Mouse (Mus musculus): ENCODE data around the gene Cdc37l1. TPM values are rescaled to one million over a fixed set of nuclear protein-coding genes. Genes with fewer than 3 reads are reported as not detected.
A peak's percentile ranks its signal among the peaks of the same experiment; 100 is the strongest.

Cdc37l1 gene
- polyA plus RNA-seq, 1 experiment from 2014 or later = 55.7 TPM

GRCm38 (mm10) chr19:29045956-29046650 lies 56.0 kb downstream of the Cdc37l1 start:
- 51% methylated on average over 15 of the region's 15 CpGs for WGBS
- Histone ChIP-seq H3K4me2 (ENCODE audit: low read depth, low read length, severe bottlenecking) (peak overlapping the region; percentile 75), H3K27ac (ENCODE audit: low read depth, low read length) (no peak overlapping the region), H3K4me1 (replicated peaks; ENCODE audit: control insufficient read depth, insufficient read depth, low read length) (peaks cover 16% of the 10 kb centered on the region; the same call in 1 of the 2 replicates), H3K4me3 (ENCODE audit: low read depth, low read length) (peak overlapping the region; percentile 79), H3K36me3 (ENCODE audit: control insufficient read depth, insufficient read depth, low read length) (no peaks in the 10 kb centered on the region), H3K9ac (ENCODE audit: low read length) (peak overlapping the region; percentile 37; the same call in 1 of the 2 replicates), H3K9me3 (ENCODE audit: control insufficient read depth, low read length) (no peaks in the 10 kb centered on the region), H3K27me3 (ENCODE audit: control insufficient read depth, insufficient read depth, low read length) (no peaks in the 10 kb centered on the region)
- ATAC-seq (replicated peaks; ENCODE audit: low FRiP score) (no peak), DNase-seq (ENCODE audit: low spot score) (no peak)

GRCm38 (mm10) chr19:29046961-29047333 lies 56.8 kb downstream of the Cdc37l1 start:
- Histone ChIP-seq H3K27ac (ENCODE audit: low read depth, low read length) (peak overlapping the region; percentile 76; the same call in 1 of the 2 replicates), H3K9ac (ENCODE audit: low read length) (peak overlapping the region; percentile 95), H3K9me3 (ENCODE audit: control insufficient read depth, low read length) (no peaks in the 10 kb centered on the region), H3K4me3 (ENCODE audit: low read depth, low read length) (peak overlapping the region; percentile 79), H3K27me3 (ENCODE audit: control insufficient read depth, insufficient read depth, low read length) (no peaks in the 10 kb centered on the region), H3K36me3 (ENCODE audit: control insufficient read depth, insufficient read depth, low read length) (no peaks in the 10 kb centered on the region), H3K4me1 (replicated peaks; ENCODE audit: control insufficient read depth, insufficient read depth, low read length) (peaks cover 16% of the 10 kb centered on the region; the same call in 1 of the 2 replicates), H3K4me2 (ENCODE audit: low read depth, low read length, severe bottlenecking) (peak overlapping the region; percentile 75)
- DNase-seq (ENCODE audit: low spot score) (no peak), ATAC-seq (replicated peaks; ENCODE audit: low FRiP score) (no peak)
- WGBS = 27% methylated on average over 4 of the region's 4 CpGs

GRCm38 (mm10) chr19:29047334-29048170 lies 57.4 kb downstream of the Cdc37l1 start, which contains the start of gene Ak3:
Gene Ak3 (minus strand): TSS chr19:29047961.
- H3K4me3 ChIP-seq (ENCODE audit: low read depth, low read length) = peak within 1 kb of the TSS; percentile 79
- H3K9ac ChIP-seq (ENCODE audit: low read length) = peak within 1 kb of the TSS; percentile 95
- ATAC-seq (replicated peaks; ENCODE audit: low FRiP score) (peak; percentile 89), DNase-seq (ENCODE audit: low spot score) (peak; percentile 85)
- no peaks in the 10 kb centered on the region for H3K27me3 ChIP-seq (ENCODE audit: control insufficient read depth, insufficient read depth, low read length)
- WGBS = 1% methylated on average over 68 of the region's 68 CpGs
- H3K27ac ChIP-seq (ENCODE audit: low read depth, low read length) = peak within 1 kb of the TSS; percentile 76
- H3K36me3 ChIP-seq (ENCODE audit: control insufficient read depth, insufficient read depth, low read length) = no peaks in the 10 kb centered on the region
- H3K9me3 ChIP-seq (ENCODE audit: control insufficient read depth, low read length) = no peaks in the 10 kb centered on the region
- H3K4me1 ChIP-seq (replicated peaks; ENCODE audit: control insufficient read depth, insufficient read depth, low read length) = peaks cover 16% of the 10 kb centered on the region; the same call in 1 of the 2 replicates
- H3K4me2 ChIP-seq (ENCODE audit: low read depth, low read length, severe bottlenecking) = peak within 1 kb of the TSS; percentile 75

- Histone ChIP-seq H3K27me3 (ENCODE audit: control insufficient read depth, insufficient read depth, low read length) (no peaks in the 10 kb centered on the region), H3K27ac (ENCODE audit: low read depth, low read length) (no peak overlapping the region), H3K4me1 (replicated peaks; ENCODE audit: control insufficient read depth, insufficient read depth, low read length) (peaks cover 10% of the 10 kb centered on the region; the same call in 1 of the 2 replicates), H3K4me3 (ENCODE audit: low read depth, low read length) (no peak overlapping the region), H3K9ac (ENCODE audit: low read length) (no peak overlapping the region), H3K9me3 (ENCODE audit: control insufficient read depth, low read length) (no peaks in the 10 kb centered on the region), H3K4me2 (ENCODE audit: low read depth, low read length, severe bottlenecking) (no peak overlapping the region), H3K36me3 (ENCODE audit: control insufficient read depth, insufficient read depth, low read length) (no peaks in the 10 kb centered on the region)
- 84% methylated on average over 12 of the region's 12 CpGs for WGBS
- no peak for DNase-seq (ENCODE audit: low spot score)
- no peak for ATAC-seq (replicated peaks; ENCODE audit: low FRiP score)
These were observed 59.4 kb downstream of the Cdc37l1 start for GRCm38 (mm10) chr19:29049401-29050075.

GRCm38 (mm10) chr19:29050186-29050980 lies 60.2 kb downstream of the Cdc37l1 start:
- Histone ChIP-seq H3K27ac (ENCODE audit: low read depth, low read length) (no peak overlapping the region), H3K27me3 (ENCODE audit: control insufficient read depth, insufficient read depth, low read length) (no peaks in the 10 kb centered on the region), H3K36me3 (ENCODE audit: control insufficient read depth, insufficient read depth, low read length) (no peaks in the 10 kb centered on the region), H3K4me1 (replicated peaks; ENCODE audit: control insufficient read depth, insufficient read depth, low read length) (peaks cover 10% of the 10 kb centered on the region; the same call in 1 of the 2 replicates), H3K4me2 (ENCODE audit: low read depth, low read length, severe bottlenecking) (no peak overlapping the region), H3K9ac (ENCODE audit: low read length) (no peak overlapping the region), H3K4me3 (ENCODE audit: low read depth, low read length) (no peak overlapping the region), H3K9me3 (ENCODE audit: control insufficient read depth, low read length) (no peaks in the 10 kb centered on the region)
- DNase-seq (ENCODE audit: low spot score) (no peak), ATAC-seq (replicated peaks; ENCODE audit: low FRiP score) (no peak)
- WGBS = 76% methylated on average over 9 of the region's 9 CpGs

GRCm38 (mm10) chr19:29052786-29053185 lies 62.6 kb downstream of the Cdc37l1 start:
- no peaks in the 10 kb centered on the region for H3K27me3 ChIP-seq (ENCODE audit: control insufficient read depth, insufficient read depth, low read length)
- no peaks in the 10 kb centered on the region for H3K9me3 ChIP-seq (ENCODE audit: control insufficient read depth, low read length)
- 88% methylated on average over 12 of the region's 12 CpGs for WGBS
- no peaks in the 10 kb centered on the region for H3K36me3 ChIP-seq (ENCODE audit: control insufficient read depth, insufficient read depth, low read length)
- H3K27ac ChIP-seq (ENCODE audit: low read depth, low read length) = no peak overlapping the region
- 0 out of 2 replicates have a peak, but pooled peaks cover 3% of the 10 kb centered on the region for H3K4me1 ChIP-seq (replicated peaks; ENCODE audit: control insufficient read depth, insufficient read depth, low read length)
- H3K4me3 ChIP-seq (ENCODE audit: low read depth, low read length) = no peak overlapping the region
- DNase-seq (ENCODE audit: low spot score) (no peak), ATAC-seq (replicated peaks; ENCODE audit: low FRiP score) (no peak)
- no peak overlapping the region for H3K4me2 ChIP-seq (ENCODE audit: low read depth, low read length, severe bottlenecking)
- H3K9ac ChIP-seq (ENCODE audit: low read length) = no peak overlapping the region

GRCm38 (mm10) chr19:29054594-29054993 lies 64.4 kb downstream of the Cdc37l1 start:
- no peak for ATAC-seq (replicated peaks; ENCODE audit: low FRiP score)
- DNase-seq (ENCODE audit: low spot score) = no peak
- H3K27me3 ChIP-seq (ENCODE audit: control insufficient read depth, insufficient read depth, low read length) = no peaks in the 10 kb centered on the region
- WGBS = 89% methylated on average over 6 of the region's 6 CpGs
- no peak overlapping the region for H3K9ac ChIP-seq (ENCODE audit: low read length)
- no peaks in the 10 kb centered on the region for H3K4me1 ChIP-seq (replicated peaks; ENCODE audit: control insufficient read depth, insufficient read depth, low read length)
- H3K36me3 ChIP-seq (ENCODE audit: control insufficient read depth, insufficient read depth, low read length) = no peaks in the 10 kb centered on the region
- no peaks in the 10 kb centered on the region for H3K9me3 ChIP-seq (ENCODE audit: control insufficient read depth, low read length)
- no peak overlapping the region for H3K27ac ChIP-seq (ENCODE audit: low read depth, low read length)
- no peak overlapping the region for H3K4me3 ChIP-seq (ENCODE audit: low read depth, low read length)
- no peak overlapping the region for H3K4me2 ChIP-seq (ENCODE audit: low read depth, low read length, severe bottlenecking)

- WGBS = 90% methylated on average over 4 of the region's 4 CpGs
- Histone ChIP-seq H3K27me3 (ENCODE audit: control insufficient read depth, insufficient read depth, low read length) (no peaks in the 10 kb centered on the region), H3K27ac (ENCODE audit: low read depth, low read length) (no peak overlapping the region), H3K36me3 (ENCODE audit: control insufficient read depth, insufficient read depth, low read length) (no peaks in the 10 kb centered on the region), H3K4me2 (ENCODE audit: low read depth, low read length, severe bottlenecking) (no peak overlapping the region), H3K4me1 (replicated peaks; ENCODE audit: control insufficient read depth, insufficient read depth, low read length) (no peaks in the 10 kb centered on the region; the same call in 1 of the 2 replicates), H3K4me3 (ENCODE audit: low read depth, low read length) (no peak overlapping the region), H3K9me3 (ENCODE audit: control insufficient read depth, low read length) (no peaks in the 10 kb centered on the region), H3K9ac (ENCODE audit: low read length) (no peak overlapping the region)
- no peak for DNase-seq (ENCODE audit: low spot score)
- no peak for ATAC-seq (replicated peaks; ENCODE audit: low FRiP score)
These were observed 65.3 kb downstream of the Cdc37l1 start for GRCm38 (mm10) chr19:29055469-29055868.
